Mouse (Mus musculus): ENCODE measurements around the gene Slc39a1.
A peak's percentile ranks its signal among the peaks of the same experiment; 100 is the strongest.
"Not testable (repeated sequence)": the region's sequence is repeated elsewhere in the genome, so short reads cannot be mapped to it uniquely, and the experiment has no call there.

Gene Slc39a1

DNA sequence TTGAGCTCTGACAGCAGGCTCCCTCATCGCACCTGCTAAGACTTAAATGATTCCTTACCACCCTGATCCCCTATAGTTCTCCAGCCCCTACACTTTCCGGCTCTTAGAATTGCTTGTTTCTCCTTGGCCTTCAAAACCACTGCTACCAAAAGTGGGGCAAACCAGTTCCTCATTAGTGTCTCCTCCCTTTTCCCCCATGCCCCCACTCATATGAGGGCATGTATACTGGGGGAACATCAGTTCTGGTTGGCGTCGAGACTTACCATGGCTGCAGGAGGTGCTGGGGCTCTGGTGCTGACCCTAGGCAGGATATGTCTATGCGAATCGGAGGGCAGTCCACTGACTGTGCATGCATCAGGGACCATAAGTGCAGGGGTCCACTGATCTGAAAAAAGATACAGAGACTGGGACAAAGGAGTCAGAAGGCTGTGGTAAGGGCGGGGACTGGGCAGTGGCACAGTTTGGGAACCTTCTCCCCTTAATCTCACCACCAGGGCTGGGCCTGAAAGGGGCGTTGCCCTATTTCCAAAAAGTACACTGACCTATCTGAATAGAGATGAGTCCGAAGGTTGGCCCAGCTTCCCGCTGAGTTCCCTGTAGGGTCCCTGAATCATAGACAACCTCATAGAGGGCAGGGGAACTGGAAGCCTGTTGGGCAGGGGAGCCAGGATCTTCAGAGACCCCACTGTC is 6.2 kb upstream of the Slc39a1 start:
- no peak for DNase-seq (ENCODE audit: low spot score in 2 of 2)

DNA sequence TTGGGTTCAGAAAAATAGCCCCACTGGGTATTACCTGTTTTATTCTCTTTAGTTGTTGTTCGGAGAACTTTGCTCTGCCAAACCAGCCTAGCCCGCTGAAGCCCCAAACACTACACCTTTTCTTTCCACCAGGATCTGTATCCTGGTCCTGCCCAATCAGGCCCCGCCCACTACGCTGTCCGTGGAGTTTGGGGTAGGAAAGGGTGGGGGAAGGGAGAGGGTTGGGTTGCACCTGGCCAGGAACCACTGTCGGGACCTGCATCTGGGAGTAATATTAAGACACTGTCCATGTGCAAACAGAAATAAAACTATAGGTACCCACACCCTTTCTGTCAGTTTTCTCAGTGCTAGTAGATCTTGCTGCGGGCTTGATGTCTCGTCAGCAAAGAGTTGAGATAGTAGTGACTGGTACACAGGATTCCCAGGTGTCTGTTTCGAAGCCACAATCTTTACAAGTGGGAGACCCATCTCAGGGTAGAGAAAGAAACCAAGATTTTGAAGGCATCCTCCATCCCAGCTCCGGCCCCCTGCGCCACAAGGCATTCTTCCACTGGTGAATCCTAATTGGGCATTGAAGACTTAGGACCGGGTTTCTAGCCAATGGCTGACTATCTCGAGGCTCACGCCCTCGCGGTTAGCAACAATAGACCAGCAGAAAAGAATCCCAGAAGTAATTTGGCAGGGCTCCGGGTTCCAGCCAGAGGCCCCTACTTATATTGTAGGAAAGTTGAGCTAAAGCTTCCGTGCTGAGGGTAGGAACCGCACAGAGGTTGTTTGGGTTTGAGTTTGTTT is 4.8 kb upstream of the Slc39a1 start, which contains the start of gene Creb3l4:
Creb3l4 (minus strand) TSS at position 529 of the 792 bp plus-strand sequence.
- no peak for DNase-seq (ENCODE audit: low spot score in 2 of 2)

DNA sequence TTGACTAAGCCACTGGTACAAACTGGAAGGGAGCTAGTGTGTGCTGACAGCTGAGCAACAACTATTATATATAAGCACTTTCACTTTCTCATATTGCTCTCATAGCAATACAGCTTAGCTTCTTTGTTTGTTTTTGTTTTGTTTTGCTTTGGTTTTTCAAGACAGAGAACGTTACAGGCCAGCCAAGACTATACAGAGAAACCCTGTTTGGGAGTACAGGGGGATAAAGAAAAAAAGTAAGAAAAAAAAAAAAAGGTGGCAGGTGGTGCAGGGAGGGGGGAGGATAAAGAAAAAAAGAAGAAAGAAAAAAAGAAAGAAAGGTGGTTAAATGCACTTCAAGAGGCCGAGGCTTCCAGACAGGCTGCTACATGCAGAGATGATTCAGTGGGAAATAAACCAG is 2.6 kb upstream of the Slc39a1 start:
- DNase-seq (ENCODE audit: low spot score in 2 of 2), result no peak

DNA sequence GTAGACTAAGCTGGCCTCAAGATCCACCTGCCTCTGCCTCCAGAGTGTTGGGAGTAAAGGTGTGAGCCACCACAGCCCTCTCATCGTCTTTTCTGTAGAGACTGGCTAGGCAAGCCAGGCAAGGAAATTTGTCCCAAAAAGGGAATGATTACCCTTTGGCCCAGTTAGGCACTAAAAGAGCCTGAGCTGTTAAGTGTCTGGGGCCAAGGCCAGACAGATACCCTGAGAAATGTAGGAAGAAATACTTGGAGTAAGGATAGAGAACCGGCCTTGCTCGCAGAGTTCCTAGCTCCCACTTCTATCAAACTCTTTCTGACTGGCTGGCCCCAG is 377 bp upstream of the Slc39a1 start:
- no peak for DNase-seq (ENCODE audit: low spot score in 2 of 2)

DNA sequence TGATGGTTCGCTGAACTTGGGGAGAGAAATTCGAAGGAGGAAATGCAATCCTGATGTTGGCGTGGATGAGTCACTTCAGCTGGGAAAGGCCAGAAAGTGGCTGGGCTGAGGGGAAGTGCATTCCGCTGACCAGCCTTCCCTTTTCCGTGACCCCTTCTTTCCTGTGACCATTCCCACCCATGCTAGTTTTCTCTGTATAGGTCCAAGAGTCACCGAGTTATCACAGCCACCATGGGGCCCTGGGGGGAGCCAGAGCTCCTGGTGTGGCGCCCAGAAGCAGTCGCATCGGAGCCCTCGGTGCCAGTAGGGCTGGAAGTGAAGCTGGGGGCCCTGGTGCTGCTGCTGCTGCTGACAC is 751 bp downstream of the Slc39a1 start:
- peak in 1 of 2 experiments; percentile 9 for DNase-seq (ENCODE audit: low spot score in 2 of 2)

DNA sequence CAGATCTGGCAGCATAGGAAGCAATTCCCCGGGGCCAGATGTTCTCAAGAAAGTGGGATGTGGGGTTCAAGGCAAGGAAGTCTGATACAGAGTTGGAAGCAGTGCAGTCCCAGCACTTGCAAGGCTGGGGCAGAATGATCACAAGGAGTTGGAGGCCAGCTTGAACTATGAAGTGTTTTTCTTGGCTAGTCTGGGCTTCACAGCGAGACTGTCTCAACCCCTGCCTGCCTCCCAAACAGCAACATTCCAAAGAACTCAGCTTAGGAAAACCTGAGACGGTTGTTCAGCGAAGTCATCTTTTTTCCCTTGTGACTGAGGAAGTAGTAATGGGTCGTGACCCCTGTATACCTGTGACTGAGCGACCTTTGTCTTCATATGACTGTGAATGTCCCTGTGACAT is 2.8 kb downstream of the Slc39a1 start:
- no peak for DNase-seq (ENCODE audit: low spot score in 2 of 2)

DNA sequence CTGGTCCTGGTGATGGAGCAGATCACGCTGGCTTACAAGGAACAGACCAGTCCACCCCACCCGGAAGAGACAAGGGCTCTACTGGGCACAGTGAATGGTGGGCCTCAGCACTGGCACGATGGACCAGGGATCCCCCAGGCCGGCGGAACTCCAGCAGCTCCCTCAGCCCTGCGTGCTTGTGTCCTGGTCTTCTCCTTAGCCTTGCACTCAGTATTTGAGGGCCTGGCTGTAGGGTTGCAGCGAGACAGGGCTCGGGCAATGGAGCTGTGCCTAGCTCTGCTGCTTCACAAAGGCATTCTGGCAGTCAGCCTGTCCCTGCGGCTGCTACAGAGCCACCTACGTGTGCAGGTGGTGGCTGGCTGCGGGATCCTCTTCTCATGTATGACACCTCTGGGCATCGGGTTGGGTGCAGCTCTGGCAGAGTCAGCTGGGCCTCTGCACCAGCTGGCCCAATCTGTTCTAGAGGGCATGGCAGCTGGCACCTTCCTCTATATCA is 3.8 kb downstream of the Slc39a1 start:
- not testable (repeated sequence) for DNase-seq (ENCODE audit: low spot score in 2 of 2)

DNA sequence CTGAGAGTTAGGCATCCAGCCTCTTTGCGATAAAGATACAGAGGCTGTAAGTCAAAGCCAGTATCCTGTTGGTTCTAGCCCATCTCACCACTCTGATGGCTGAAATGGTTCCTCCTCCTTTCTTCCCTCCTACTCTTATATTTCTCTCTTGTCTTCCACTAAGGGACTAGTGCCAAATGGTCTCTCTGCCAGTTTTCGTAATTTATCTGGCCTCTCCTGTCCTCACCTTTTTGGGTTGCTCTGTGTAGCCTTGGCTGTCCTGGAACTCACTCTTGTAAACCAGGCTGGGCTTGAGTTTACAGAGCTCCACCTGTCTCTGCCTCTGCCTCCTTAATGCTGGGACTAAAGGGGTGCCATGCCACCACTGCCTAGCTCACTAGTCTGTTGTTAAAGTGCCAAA is 4.7 kb downstream of the Slc39a1 start:
- DNase-seq (ENCODE audit: low spot score in 2 of 2), result not testable (repeated sequence)

DNA sequence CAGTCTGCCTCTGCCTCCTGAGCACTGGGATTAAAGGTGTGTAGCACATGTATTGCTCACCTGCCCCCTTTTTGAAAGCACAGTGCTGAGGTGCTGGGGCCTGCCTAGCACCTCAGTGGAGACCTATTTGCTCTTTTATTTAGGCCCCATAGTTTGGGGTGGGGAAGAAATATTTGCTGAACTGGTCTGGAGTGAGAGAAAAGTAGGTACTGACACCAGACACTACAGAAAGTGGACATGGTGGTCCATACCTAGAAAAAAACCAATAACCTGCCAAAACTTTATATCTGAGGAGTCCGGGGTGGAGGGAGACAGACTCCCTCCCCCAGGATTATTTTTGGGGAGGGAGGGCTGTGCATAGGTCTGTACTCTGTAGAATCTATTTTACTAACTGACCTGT is 5.2 kb downstream of the Slc39a1 start:
- DNase-seq (ENCODE audit: low spot score in 2 of 2), result not testable (repeated sequence)

DNA sequence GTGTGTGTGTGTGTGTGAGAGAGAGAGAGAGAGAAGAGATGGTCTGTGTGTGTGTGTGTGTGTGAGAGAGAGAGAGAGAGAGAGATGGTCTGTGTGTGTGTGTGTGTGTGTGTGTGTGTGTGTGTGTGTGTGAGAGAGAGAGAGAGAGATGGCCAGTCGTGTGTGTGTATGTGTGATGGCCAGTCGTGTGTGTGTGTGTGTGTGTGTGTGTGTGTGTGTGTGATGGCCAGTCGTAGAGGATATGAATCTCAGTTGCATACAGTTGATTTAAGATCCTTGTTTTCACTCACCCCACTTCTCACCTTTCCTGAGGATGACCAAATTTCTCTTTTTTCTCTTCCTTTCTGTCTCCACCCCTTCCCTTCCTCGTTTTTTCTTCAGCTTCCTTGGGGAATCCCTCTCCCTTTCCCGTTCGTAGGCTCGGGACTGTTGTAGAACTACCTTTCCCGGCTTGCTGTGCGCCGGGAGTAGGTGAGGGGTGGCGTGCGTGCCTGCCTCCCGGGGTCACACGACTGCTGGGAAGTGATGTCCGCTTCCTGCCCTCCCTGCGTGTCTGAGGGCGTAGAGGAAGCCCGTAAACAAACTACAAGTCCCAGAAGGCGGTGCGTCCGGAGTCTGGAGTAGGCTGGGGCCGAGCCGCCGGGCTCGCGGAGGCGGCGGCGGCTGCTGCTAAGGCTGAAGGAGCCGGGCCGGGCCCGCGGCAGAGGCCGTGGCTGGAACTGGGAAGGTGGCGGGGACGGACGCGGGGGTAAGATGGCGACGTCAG is 5.9 kb downstream of the Slc39a1 start, which contains the start of gene Crtc2:
Crtc2 (plus strand) TSS at position 511 of the 766 bp plus-strand sequence.
- peak; percentile 88 to 89 for DNase-seq (ENCODE audit: low spot score in 2 of 2)

DNA sequence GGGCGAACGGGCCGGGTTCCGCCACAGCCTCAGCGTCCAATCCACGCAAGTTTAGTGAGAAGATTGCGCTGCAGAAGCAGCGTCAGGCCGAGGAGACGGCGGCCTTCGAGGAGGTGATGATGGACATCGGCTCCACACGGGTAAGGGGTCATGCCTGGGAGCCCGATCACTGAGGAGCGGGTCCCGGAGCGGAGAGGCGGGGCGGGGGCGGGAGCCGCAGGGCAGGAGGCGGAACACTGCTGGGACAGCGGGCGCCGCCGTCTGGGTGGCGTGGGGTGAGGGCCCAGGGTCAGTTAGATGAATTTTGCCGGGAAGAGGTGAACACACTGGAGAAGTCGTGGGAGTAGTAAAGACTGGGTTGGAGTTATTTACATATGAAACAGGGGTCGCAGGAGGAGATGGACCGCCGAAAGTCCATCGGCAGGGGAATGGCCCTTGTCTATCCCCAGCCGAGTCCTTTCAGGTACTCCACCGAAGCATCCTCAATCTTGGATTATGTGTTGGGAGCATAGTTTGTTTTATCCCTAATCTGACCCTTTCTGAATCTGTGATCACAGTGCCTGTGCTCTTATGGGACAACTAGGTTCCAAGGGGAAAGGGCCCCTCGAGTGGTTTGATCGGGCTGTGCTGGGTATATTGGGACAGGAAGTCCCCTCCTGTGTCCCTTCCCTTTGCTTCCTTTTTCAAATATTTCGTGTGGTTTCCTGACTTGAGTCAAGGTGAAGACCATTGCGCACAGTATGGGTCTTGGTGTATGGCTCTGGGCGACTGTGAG is 6.6 kb downstream of the Slc39a1 start:
- DNase-seq (ENCODE audit: low spot score in 2 of 2), result peak; percentile 17 to 29

DNA sequence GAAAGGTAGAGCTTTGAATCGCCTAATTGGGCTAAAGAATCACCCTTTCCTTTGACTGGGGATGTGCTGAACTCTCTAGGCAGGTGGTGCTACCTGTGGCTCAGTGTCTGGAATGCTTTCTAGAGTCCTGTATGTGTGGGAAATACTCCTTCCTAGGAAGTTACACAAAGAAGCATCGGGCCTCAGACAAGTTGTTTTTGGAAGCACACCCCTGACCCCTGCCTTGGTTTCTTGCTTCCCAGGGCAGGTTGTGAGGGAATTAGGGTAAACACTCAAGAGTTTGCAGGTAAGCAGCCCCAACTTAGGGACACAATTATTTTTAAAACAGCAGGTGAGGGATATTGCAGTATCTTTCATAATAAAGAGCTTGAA is 7.2 kb downstream of the Slc39a1 start:
- no peak for DNase-seq (ENCODE audit: low spot score in 2 of 2)

DNA sequence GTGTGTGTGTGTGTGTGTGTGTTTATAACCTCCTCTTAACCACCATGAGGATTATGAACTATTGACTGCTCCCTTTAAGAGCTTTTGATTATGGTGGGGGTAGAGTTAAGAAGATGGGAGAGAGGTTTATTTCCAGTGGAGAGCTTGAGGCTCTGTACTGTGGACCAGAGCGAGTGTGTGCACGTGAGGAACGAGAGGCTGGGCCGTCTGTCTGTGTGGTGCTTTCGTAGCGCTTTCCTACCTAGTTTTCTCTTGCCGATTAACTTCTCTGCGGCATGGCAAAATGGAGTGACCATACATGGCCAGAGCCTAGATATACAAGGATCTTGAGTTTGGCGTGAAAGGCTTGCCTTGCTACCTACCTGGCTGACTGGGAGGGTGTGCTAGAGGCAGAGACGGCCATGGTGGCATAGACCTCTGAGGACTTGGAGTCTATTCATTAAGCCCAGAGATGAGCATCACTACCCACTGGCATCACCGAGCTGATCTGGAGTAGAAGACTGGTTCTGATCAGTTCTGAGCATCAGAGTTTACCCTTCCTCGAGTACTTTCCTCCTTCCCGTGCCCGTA is 7.9 kb downstream of the Slc39a1 start:
- no peak for DNase-seq (ENCODE audit: low spot score in 2 of 2)

DNA sequence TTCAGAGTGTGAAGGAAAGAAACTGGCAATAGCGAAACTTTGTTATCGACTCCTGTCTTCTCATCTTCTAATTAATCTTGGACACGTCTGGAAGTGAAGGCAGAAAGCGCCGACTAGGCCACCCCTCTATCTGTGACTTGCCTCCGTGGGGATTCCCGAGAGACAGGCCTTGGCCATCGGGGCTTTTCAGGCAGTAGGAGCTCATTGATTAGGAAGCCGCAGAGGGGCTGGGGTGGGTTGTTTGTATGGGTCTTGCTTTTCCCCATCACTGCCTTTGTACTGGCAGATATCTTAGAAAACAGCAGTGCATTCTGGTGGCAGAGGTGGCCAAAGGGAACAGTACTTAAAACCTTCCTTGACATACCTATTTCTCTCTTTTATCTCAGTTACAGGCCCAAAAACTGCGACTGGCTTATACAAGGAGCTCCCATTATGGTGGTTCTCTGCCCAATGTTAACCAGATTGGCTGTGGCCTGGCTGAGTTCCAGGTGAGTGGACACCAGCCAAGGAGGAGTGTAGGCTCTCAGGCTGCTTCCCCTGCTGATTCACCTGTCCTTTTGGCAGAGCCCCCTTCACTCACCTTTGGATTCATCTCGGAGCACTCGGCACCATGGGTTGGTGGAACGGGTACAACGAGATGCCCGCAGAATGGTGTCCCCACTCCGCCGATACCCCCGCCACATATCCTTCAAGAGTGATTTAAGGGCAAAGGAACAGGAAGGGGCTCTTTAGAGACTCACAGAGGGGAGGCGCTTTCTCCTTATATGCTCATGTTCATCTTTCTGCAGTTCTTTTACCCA is 9.0 kb downstream of the Slc39a1 start:
- no peak for DNase-seq (ENCODE audit: low spot score in 2 of 2)

DNA sequence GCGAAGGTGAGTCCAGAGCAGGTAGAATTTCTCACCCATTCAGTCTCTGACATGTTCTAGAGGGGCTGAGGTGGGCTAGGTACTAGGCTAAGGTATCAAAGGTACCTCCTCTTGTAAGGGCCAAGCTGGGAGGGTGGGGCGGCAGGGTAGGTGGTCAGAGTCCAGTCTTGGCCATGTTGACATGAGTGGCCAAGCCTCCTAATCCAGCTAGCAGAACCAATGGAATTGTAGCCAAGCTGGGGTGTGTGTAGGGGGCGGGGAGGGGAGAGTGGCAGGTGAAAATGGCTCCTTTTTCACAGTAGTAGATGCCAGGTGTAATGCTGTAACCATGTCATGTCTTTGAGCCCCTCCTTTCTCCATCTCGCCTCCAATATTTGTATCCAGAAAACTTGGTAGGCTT is 10.5 kb downstream of the Slc39a1 start:
- no peak for DNase-seq (ENCODE audit: low spot score in 2 of 2)

DNA sequence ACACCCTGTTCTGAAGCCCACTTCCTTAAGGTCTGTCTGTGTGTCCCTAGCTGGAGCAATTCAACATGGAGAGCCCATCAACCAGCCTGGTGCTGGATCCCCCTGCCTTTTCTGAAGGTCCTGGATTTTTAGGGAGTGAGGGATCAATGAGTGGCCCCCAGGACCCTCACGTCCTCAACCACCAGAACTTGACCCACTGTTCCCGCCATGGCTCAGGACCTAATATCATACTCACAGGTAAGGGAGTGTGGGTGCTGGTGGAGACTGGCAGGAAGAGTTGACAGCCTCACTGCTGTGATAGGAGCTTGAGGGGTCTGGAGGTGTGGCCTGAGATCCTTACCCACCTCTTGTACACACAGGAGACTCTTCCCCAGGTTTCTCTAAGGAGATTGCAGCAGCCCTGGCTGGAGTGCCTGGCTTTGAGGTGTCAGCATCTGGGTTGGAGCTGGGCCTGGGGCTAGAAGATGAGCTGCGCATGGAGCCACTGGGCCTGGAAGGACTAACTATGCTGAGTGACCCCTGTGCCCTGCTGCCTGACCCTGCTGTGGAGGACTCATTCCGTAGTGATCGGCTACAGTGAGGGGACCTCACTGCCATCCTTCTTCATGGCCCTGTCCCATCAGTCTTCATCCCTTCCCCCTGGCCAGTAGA is 15.3 kb downstream of the Slc39a1 start:
- no peak for DNase-seq (ENCODE audit: low spot score in 2 of 2)

DNA sequence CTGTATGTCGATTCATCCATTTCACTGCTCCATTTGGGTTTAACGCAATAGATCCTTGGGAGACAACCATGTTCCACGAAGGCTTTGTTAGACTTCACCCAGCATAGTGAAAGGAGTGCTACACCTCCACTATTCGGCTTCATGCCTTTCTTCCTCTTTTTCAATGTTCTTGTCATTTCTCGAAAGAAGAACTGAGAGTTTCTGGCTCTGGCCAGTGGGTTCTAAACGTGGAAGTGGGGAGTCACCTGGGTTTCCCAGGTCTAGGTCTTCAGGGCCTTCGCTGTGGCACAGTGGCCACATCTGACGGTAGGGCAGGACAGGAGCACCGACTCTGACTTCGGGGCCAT is 16.7 kb downstream of the Slc39a1 start:
- DNase-seq (ENCODE audit: low spot score in 2 of 2), result no peak

DNA sequence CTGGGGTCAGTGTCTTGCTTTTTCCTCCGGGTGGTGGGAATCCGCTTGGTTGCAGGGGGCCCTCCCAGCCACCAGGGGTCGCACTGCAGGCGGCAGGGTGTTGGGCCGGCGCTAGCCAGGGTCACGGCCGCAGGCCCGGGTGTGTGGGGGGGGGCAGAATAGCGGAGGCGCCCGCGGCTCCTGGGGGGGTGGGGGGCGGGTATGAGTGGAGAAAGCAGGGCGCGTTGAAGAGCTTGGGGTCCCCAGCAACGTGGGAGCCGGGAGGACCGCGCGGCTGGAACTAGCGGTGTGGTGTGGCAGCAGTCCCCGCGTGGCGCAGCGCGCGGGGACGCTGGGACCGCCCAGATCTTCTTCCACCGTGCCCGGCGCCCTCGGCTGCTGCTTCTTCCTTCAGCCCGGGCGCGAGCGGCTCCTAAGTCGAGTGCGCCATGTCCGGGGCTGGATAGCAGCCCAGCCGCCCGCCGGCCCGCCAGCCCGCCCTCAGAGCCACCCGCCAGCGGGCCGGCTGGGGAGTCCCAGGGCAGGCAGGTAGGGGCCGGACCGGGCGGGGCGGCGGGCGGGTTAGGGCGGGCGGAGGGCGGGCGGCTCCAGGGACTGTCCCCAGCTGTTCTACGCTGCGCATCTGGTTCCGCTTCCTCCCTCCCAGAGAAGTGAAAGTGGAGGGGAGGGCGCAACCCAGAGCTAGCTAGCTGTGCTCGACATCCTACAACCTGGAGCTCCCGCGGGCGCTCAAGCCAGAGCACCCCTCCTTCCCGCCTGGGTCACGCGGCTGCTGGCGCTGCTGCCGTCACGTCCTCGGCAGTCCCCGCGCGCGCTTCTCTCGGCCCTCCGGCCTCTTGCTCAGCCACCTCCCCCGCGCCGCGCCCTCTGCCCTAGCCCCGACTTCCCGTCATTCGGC is 17.3 kb downstream of the Slc39a1 start, which contains the start of gene Dennd4b:
Dennd4b (plus strand) TSS at position 152 of the 898 bp plus-strand sequence.
- DNase-seq (ENCODE audit: low spot score in 2 of 2), result peak; percentile 94 to 96

All from natural killer cell, adult 2 months (primary cell).